In genomic region chr5:24492546-24493285, GRCm38 (mm10) we compare ENCODE assay signal across 27 mouse cellular contexts. TPM values are rescaled to one million over a fixed set of nuclear protein-coding genes. Genes with fewer than 3 reads are reported as not detected.
"Had no signal": no experiment of that assay in that cellular context is flagged by ENCODE, and none has a peak within 500 bp of the region (broad histone marks: within the 10 kb centered on the region; RNA-seq: fewer than 3 reads in every experiment).

No protein-coding gene starts in this region.

- H3K27ac ChIP-seq: kidney, postnatal 0 days; limb, embryonic 10.5 days; limb, embryonic 13.5 days; liver, embryonic 13.5 days; midbrain, embryonic 10.5 days; midbrain, embryonic 13.5 days; stomach, postnatal 0 days had no signal

- DNase-seq: kidney, adult 2 months; kidney, postnatal 25 days; liver; liver, embryonic 13.5 days; retina, postnatal 1 day; right cerebral cortex, postnatal 4 days; thymus, adult 2 months; thymus, postnatal 14 days; thymus, postnatal 4 days had no signal

- ATAC-seq: intestine, postnatal 0 days; midbrain, embryonic 13.5 days; midbrain, embryonic 16.5 days had no signal

- H3K4me1 ChIP-seq: liver, embryonic 13.5 days; megakaryocyte, embryonic 14.5 days had no signal

- H3K4me3 ChIP-seq: limb, embryonic 10.5 days; limb, embryonic 13.5 days; liver, embryonic 13.5 days; megakaryocyte, embryonic 14.5 days; midbrain, embryonic 10.5 days; midbrain, embryonic 13.5 days; myocyte; neural tube, embryonic 13.5 days had no signal

RNA-seq across cellular contexts. Expression of gene Gbx1, which starts 34.3 kb away (rescaled TPM):
- total RNA-seq: layer of hippocampus, adult 8-10 months; layer of hippocampus, postnatal 10 days; monocyte, adult 5-6 weeks; neutrophil, adult 5-6 weeks had no signal
- polyA plus RNA-seq: intestine, postnatal 0 days; limb, embryonic 10.5 days; limb, embryonic 13.5 days; liver, embryonic 16.5 days; lung, embryonic 16.5 days; midbrain, embryonic 10.5 days; stomach, embryonic 14.5 days had no signal

RNA-seq across cellular contexts. Expression of gene Asb10, which starts 48.1 kb away (rescaled TPM):
- total RNA-seq: monocyte, adult 5-6 weeks; neutrophil, adult 5-6 weeks had no signal
- polyA plus RNA-seq: midbrain, embryonic 16.5 days had no signal
